Mouse (Mus musculus): ENCODE data around the gene Sbno1. TPM values are rescaled to one million over a fixed set of nuclear protein-coding genes. Genes with fewer than 3 reads are reported as not detected.

Sbno1 gene
- total and polyA plus RNA-seq, 3 experiments: 11.3 to 62.9 (median 58.8) TPM

- peaks cover 5% of the 10 kb centered on the region for H3K36me3 ChIP-seq (ENCODE audit: control insufficient read depth, insufficient read depth, low read length)
- H3K4me1 ChIP-seq (ENCODE audit: control insufficient read depth, insufficient read depth, low read length): peaks cover 8% of the 10 kb centered on the region
- no peak for TF ChIP-seq CTCF (IDR thresholded peaks at IDR 0.05)
- 0 out of 2 replicates have a peak, but pooled peaks have one; percentile 5 for TF ChIP-seq POLR2A (IDR thresholded peaks at IDR 0.05; ENCODE audit: insufficient read depth, low read depth, low read length)
- H3K27ac ChIP-seq: peak overlapping the region; percentile 85
- no peaks in the 10 kb centered on the region for H3K27me3 ChIP-seq (ENCODE audit: control insufficient read depth, insufficient read depth, low read length)
- WGBS: 49% methylated on average over 15 of the region's 15 CpGs
- peak overlapping the region; percentile 8 for H3K4me3 ChIP-seq
- H3K9ac ChIP-seq (ENCODE audit: low read depth, low read length): peak overlapping the region; percentile 7
- no peaks in the 10 kb centered on the region; the same call in 1 of the 2 replicates for H3K79me2 ChIP-seq (replicated peaks; ENCODE audit: control insufficient read depth, insufficient read depth, low read length)
- intact Hi-C loops (cut with DNase I): no loop called here
- peak; percentile 38 to 51 for DNase-seq
These were observed 26.9 kb upstream of the Sbno1 start for GRCm38 (mm10) chr5:124452494-124453228.

DNA sequence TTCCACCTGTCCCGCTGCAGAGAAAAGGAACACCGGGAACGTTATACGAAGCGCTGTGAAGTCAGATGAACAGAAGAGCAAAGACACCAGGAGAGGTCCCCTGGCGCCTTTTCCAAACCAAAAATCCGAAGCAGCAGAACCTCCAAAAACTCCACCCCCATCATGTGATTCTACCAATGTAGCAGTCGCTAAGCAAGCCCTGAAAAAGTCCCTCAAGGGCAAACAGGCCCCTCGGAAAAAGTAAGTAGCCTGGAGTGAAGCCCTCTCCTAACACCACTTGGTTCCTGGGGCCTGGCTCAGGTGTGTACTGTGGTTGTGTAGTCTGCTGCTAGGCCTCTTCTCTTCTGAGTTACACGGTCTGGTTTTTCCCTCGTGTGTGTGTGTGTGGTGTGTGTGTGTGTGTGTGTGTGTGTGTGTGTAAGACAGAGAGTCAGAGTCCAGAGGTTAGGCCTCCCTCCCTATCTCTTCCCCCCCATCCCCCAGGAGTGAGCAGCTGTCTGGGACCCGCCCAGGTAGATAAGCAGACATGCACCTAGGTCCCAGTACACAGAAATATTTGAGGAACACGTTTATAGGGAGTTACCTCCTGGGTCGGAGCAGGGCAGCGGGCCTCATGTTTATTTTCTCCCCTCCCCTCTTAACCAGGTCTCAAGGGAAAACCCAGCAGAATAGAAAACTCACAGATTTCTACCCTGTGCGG is 25.0 kb upstream of the Sbno1 start:
- Histone ChIP-seq H3K9ac (ENCODE audit: low read depth, low read length) (peak overlapping the region; percentile 41), H3K27me3 (ENCODE audit: control insufficient read depth, insufficient read depth, low read length) (no peaks in the 10 kb centered on the region), H3K4me3 (peak overlapping the region; percentile 38), H3K79me2 (replicated peaks; ENCODE audit: control insufficient read depth, insufficient read depth, low read length) (no peaks in the 10 kb centered on the region; the same call in 1 of the 2 replicates), H3K36me3 (ENCODE audit: control insufficient read depth, insufficient read depth, low read length) (peaks cover 5% of the 10 kb centered on the region), H3K4me1 (ENCODE audit: control insufficient read depth, insufficient read depth, low read length) (peaks cover 8% of the 10 kb centered on the region), H3K27ac (peak overlapping the region; percentile 85)
- intact Hi-C loops (cut with DNase I): no loop called here
- no peak for DNase-seq
- TF ChIP-seq CTCF (IDR thresholded peaks at IDR 0.05) (no peak), POLR2A (IDR thresholded peaks at IDR 0.05; ENCODE audit: insufficient read depth, low read depth, low read length) (0 out of 2 replicates have a peak, but pooled peaks have one; percentile 5)
- WGBS: 50% methylated on average over 16 of the region's 16 CpGs

GRCm38 (mm10) chr5:124450051-124450450 is 24.2 kb upstream of the Sbno1 start:
- intact Hi-C loops (cut with DNase I): no loop called here
- peak overlapping the region; percentile 23 for H3K4me3 ChIP-seq
- peak; percentile 49 to 62 for DNase-seq
- no peaks in the 10 kb centered on the region for H3K27me3 ChIP-seq (ENCODE audit: control insufficient read depth, insufficient read depth, low read length)
- peak overlapping the region; percentile 41 for H3K9ac ChIP-seq (ENCODE audit: low read depth, low read length)
- peaks cover 5% of the 10 kb centered on the region for H3K36me3 ChIP-seq (ENCODE audit: control insufficient read depth, insufficient read depth, low read length)
- H3K27ac ChIP-seq: peak overlapping the region; percentile 85
- no peaks in the 10 kb centered on the region; the same call in 1 of the 2 replicates for H3K79me2 ChIP-seq (replicated peaks; ENCODE audit: control insufficient read depth, insufficient read depth, low read length)
- peak; percentile 60 for TF ChIP-seq EP300 (IDR thresholded peaks at IDR 0.05; ENCODE audit: insufficient read depth, low read depth, low read length)
- peak; percentile 47; the same call in 1 of the 2 replicates for TF ChIP-seq POLR2A (IDR thresholded peaks at IDR 0.05; ENCODE audit: insufficient read depth, low read depth, low read length)
- no peak for TF ChIP-seq CTCF (IDR thresholded peaks at IDR 0.05)
- peaks cover 8% of the 10 kb centered on the region for H3K4me1 ChIP-seq (ENCODE audit: control insufficient read depth, insufficient read depth, low read length)
- 51% methylated on average over 7 of the region's 7 CpGs for WGBS

GRCm38 (mm10) chr5:124449494-124449893 is 23.7 kb upstream of the Sbno1 start:
- Histone ChIP-seq H3K4me3 (no peak overlapping the region; the same call in 1 of the 2 replicates), H3K9ac (ENCODE audit: low read depth, low read length) (peak overlapping the region; percentile 23; the same call in 1 of the 2 replicates), H3K79me2 (replicated peaks; ENCODE audit: control insufficient read depth, insufficient read depth, low read length) (no peaks in the 10 kb centered on the region; the same call in 1 of the 2 replicates), H3K4me1 (ENCODE audit: control insufficient read depth, insufficient read depth, low read length) (peaks cover 12% of the 10 kb centered on the region), H3K36me3 (ENCODE audit: control insufficient read depth, insufficient read depth, low read length) (peaks cover 3% of the 10 kb centered on the region), H3K27me3 (ENCODE audit: control insufficient read depth, insufficient read depth, low read length) (no peaks in the 10 kb centered on the region), H3K27ac (peak overlapping the region; percentile 85)
- TF ChIP-seq CTCF (IDR thresholded peaks at IDR 0.05) (no peak), EP300 (IDR thresholded peaks at IDR 0.05; ENCODE audit: insufficient read depth, low read depth, low read length) (no peak), POLR2A (IDR thresholded peaks at IDR 0.05; ENCODE audit: insufficient read depth, low read depth, low read length) (no peak)
- 45% methylated on average over 6 of the region's 6 CpGs for WGBS
- intact Hi-C loops (cut with DNase I): no loop called here
- no peak for DNase-seq

DNA sequence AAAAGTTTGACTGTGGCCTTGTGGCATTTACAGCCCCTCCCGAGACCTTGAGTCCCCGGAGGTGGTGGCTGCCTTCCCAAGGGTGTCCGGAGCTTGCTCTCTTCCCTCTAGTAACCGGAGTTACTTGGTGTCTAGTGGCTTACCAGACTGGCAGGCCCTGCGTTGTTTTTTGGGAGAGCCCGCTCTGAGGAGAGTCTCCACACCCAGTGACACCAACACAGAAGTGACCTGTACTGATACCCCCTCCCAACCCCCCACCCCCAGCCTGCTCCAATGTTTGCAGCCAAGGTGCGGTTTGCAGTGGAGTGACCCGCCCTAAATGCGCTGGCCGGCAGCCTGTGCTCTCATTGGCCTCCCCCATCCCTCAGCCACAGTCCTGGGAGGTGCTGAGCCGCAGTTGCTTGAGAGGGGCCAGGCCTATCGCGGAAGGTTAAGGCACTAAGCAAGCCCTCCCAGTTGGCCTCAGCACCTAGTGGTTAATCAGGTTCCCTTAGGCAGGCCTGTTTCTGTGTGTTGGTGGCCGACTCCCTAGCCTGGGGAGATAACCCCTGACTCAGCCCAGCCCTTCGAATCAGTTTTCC is 20.6 kb upstream of the Sbno1 start:
- intact Hi-C loops (cut with DNase I): no loop called here
- WGBS: 3% methylated on average over 15 of the region's 15 CpGs

More for the DNA sequence above, 20.6 kb upstream of the Sbno1 start:
- peak; percentile 68 to 84 for DNase-seq
- Histone ChIP-seq H3K27me3 (ENCODE audit: control insufficient read depth, insufficient read depth, low read length) (no peaks in the 10 kb centered on the region), H3K27ac (peak overlapping the region; percentile 90), H3K79me2 (replicated peaks; ENCODE audit: control insufficient read depth, insufficient read depth, low read length) (no peaks in the 10 kb centered on the region; the same call in 1 of the 2 replicates), H3K4me3 (peak overlapping the region; percentile 77), H3K9ac (ENCODE audit: low read depth, low read length) (peak overlapping the region; percentile 84), H3K36me3 (ENCODE audit: control insufficient read depth, insufficient read depth, low read length) (peaks cover 3% of the 10 kb centered on the region; the same call in 1 of the 2 replicates), H3K4me1 (ENCODE audit: control insufficient read depth, insufficient read depth, low read length) (peaks cover 7% of the 10 kb centered on the region)
- peak; percentile 49; the same call in 1 of the 2 replicates for TF ChIP-seq POLR2A (IDR thresholded peaks at IDR 0.05; ENCODE audit: insufficient read depth, low read depth, low read length)
- TF ChIP-seq CTCF (IDR thresholded peaks at IDR 0.05): peak; percentile 17; the same call in 1 of the 2 replicates
- TF ChIP-seq EP300 (IDR thresholded peaks at IDR 0.05; ENCODE audit: insufficient read depth, low read depth, low read length): 0 out of 2 replicates have a peak, but pooled peaks have one; percentile 47
